Mouse (Mus musculus) stomach, embryonic 15.5 days (tissue): ENCODE results near the gene Mllt3. TPM values are rescaled to one million over a fixed set of nuclear protein-coding genes. Genes with fewer than 3 reads are reported as not detected.

ENCODE experiments used
- ATAC-seq: fragments of 200-750 bp; cut with Nextera tagmentation; 2 replicates; pipeline ENCODE4 v1.8.0; 2017; ENCODE audit warnings: low read depth, moderate number of reproducible peaks, moderate TSS enrichment; ENCODE audit not compliant: insufficient read depth, low FRiP score
- H3K27ac ChIP-seq: fragments of 300-500 bp; sonication (generic); 2 replicates; pipeline ENCODE4 v1.5.1; 2015; ENCODE audit warnings: mild to moderate bottlenecking, inconsistent platforms
- H3K27me3 ChIP-seq: fragments of 300-500 bp; sonication (generic); replicated peaks from 2 replicates; pipeline ENCODE4 v1.6.1; 2015; ENCODE audit warnings: inconsistent platforms
- H3K36me3 ChIP-seq: fragments of 300-500 bp; sonication (generic); 2 replicates; pipeline ENCODE4 v1.6.1; 2015; ENCODE audit warnings: inconsistent platforms
- H3K4me1 ChIP-seq: fragments of 300-500 bp; sonication (generic); 2 replicates; pipeline ENCODE4 v1.6.1; 2015; ENCODE audit warnings: inconsistent platforms
- H3K4me2 ChIP-seq: fragments of 300-500 bp; sonication (generic); 2 replicates; pipeline ENCODE4 v1.6.1; 2015; ENCODE audit warnings: mild to moderate bottlenecking, inconsistent platforms
- H3K4me3 ChIP-seq: fragments of 300-500 bp; sonication (generic); replicated peaks from 2 replicates; pipeline ENCODE4 v1.5.1; 2015; ENCODE audit warnings: inconsistent platforms
- H3K9ac ChIP-seq: fragments of 300-500 bp; sonication (generic); 2 replicates; pipeline ENCODE4 v1.6.1; 2015; ENCODE audit warnings: inconsistent platforms
- H3K9me3 ChIP-seq: fragments of 300-500 bp; sonication (generic); 2 replicates; pipeline ENCODE4 v1.6.1; 2016; ENCODE audit warnings: inconsistent platforms
- WGBS: fragments of 180-500 bp; shearing (Covaris S2); methylation state at CpG from one replicate; pipeline ENCODE4 v1.1.7; 2015; 5-methylcytosine and 5-hydroxymethylcytosine counted together
- polyA plus RNA-seq: library from polyadenylated mRNA; unstranded; fragments of >200 nt; fragmentation: Nextera tagmentation; extraction: Ambion mirVana; gene quantifications from 2 replicates; pipeline ENCODE4 v1.2.1, GENCODE M21; 2015

Gene Mllt3
- polyA plus RNA-seq, 1 experiment from 2014 or later: 38.7 TPM

DNA sequence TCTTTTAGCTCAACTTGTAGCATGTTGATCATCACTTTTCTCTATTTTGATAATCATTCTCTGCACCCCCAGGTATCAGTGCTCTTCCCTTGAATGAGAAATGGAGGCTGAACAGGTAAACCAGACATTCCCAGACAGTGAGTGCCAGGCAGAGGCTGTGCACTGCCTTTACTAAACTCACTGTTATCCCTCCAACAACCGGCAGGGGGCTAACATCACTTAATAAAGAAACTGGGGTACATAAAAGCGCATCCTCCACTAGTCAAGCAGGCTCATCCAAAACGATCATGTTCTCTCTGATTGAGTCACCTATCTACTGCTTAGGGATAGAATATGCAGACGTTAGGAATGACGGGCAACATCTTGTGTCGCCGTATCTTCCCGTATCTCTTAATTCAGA is 244.5 kb downstream of the Mllt3 start:
- peaks cover 6% of the 10 kb centered on the region; the same call in 1 of the 2 replicates for H3K4me1 ChIP-seq
- no peak overlapping the region for H3K4me2 ChIP-seq
- 0 out of 2 replicates have a peak, but pooled peaks cover 5% of the 10 kb centered on the region for H3K36me3 ChIP-seq
- H3K4me3 ChIP-seq: no peak overlapping the region
- no peaks in the 10 kb centered on the region for H3K27me3 ChIP-seq
- 74% methylated on average over 8 of the region's 8 CpGs for WGBS
- no peak overlapping the region for H3K9ac ChIP-seq
- no peaks in the 10 kb centered on the region for H3K9me3 ChIP-seq
- ATAC-seq: no peak
- H3K27ac ChIP-seq: no peak overlapping the region

DNA sequence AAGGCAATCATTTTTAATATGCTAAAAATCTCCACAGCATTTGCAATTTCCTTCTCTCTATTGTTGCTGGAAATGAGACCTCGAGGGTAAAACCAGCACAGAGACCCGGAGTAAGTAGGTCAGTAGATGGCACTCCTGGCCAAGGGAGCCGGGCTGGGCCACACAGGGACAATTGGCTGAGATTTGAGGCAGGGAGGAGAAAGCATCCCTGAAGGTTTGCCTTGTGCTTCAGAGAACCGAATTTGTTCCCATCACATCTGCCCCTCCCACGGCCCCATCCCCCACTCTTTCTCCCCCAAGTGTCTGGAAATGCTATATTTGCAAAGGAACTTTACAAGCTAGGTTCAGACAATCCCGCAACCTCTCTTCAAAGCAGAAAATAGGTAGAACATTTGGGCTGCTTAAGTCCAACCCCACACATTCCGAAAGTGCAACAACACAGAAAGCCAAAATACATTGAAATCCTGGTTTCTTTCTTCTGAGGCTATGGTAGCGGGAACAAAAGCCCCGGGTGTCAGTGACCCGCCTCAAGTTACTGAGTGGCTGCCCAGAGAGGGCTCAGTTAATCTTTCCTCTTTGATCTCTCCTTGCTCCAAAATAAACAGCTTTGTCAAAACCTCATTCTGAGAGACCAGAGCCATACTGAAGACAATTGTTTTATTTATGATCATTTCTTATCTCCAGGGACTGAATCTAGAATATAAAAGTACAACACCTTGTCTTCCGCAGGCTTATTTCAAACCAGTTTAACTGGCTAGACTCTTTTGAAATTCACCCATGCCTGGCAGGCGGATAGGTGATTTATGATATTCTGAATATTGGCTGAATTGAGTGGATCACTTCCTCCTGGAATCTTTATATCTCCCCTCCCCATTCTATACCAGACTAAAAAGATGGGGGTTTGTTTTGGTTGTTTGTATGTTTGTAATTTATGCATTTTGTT is 247.8 kb downstream of the Mllt3 start:
- Histone ChIP-seq H3K27me3 (no peaks in the 10 kb centered on the region), H3K9me3 (no peaks in the 10 kb centered on the region), H3K9ac (no peak overlapping the region), H3K27ac (no peak overlapping the region), H3K4me1 (peaks cover 6% of the 10 kb centered on the region; the same call in 1 of the 2 replicates), H3K4me2 (no peak overlapping the region), H3K36me3 (0 out of 2 replicates have a peak, but pooled peaks cover 3% of the 10 kb centered on the region), H3K4me3 (no peak overlapping the region)
- ATAC-seq: peak; percentile 60; the same call in 1 of the 2 replicates
- 32% methylated on average over 12 of the region's 12 CpGs for WGBS

- Histone ChIP-seq H3K4me3 (no peak overlapping the region), H3K9me3 (no peaks in the 10 kb centered on the region), H3K4me1 (peaks cover 6% of the 10 kb centered on the region; the same call in 1 of the 2 replicates), H3K27ac (no peak overlapping the region), H3K27me3 (no peaks in the 10 kb centered on the region), H3K36me3 (0 out of 2 replicates have a peak, but pooled peaks cover 3% of the 10 kb centered on the region), H3K4me2 (no peak overlapping the region), H3K9ac (no peak overlapping the region)
- no peak for ATAC-seq
- WGBS: 84% methylated on average over 2 of the region's 2 CpGs
Observed at GRCm38 (mm10) chr4:87783809-87784208, 249.4 kb downstream of the Mllt3 start.

DNA sequence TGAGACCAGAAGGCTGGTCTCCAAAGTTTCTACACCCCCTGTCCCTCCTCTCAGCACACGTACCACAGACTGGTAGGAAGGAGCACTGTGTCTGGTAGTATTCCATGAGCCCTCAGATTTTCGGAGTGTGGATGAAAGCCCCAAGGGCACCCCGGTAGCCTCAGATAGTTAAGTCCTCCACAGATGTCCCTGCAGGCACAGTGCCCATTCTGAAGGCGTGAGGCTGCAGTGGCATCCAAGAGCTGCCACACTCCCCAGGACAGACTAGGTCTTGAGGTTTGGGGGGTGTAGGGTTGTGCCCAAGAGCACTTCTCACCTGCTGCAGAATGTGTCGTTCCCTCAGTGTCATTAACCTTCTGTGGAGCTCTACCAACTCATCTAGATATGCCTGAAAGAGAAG is 251.2 kb downstream of the Mllt3 start:
- no peak overlapping the region for H3K4me2 ChIP-seq
- ATAC-seq: no peak
- H3K27ac ChIP-seq: no peak overlapping the region
- no peak overlapping the region for H3K4me3 ChIP-seq
- H3K4me1 ChIP-seq: peaks cover 6% of the 10 kb centered on the region; the same call in 1 of the 2 replicates
- H3K36me3 ChIP-seq: no peaks in the 10 kb centered on the region
- 86% methylated on average over 5 of the region's 5 CpGs for WGBS
- no peaks in the 10 kb centered on the region for H3K27me3 ChIP-seq
- H3K9ac ChIP-seq: no peak overlapping the region
- H3K9me3 ChIP-seq: no peaks in the 10 kb centered on the region

GRCm38 (mm10) chr4:87775721-87776120 is 257.4 kb downstream of the Mllt3 start:
- H3K36me3 ChIP-seq: no peaks in the 10 kb centered on the region
- no peak for ATAC-seq
- no peaks in the 10 kb centered on the region for H3K27me3 ChIP-seq
- H3K9ac ChIP-seq: no peak overlapping the region
- no peak overlapping the region for H3K4me3 ChIP-seq
- no peak overlapping the region for H3K4me2 ChIP-seq
- H3K4me1 ChIP-seq: no peaks in the 10 kb centered on the region
- 86% methylated on average over 2 of the region's 2 CpGs for whole genome bisulfite sequencing
- no peaks in the 10 kb centered on the region for H3K9me3 ChIP-seq
- no peak overlapping the region for H3K27ac ChIP-seq

- Histone ChIP-seq H3K4me1 (no peaks in the 10 kb centered on the region), H3K9ac (no peak overlapping the region), H3K27me3 (no peaks in the 10 kb centered on the region), H3K4me2 (no peak overlapping the region), H3K4me3 (no peak overlapping the region), H3K27ac (no peak overlapping the region), H3K9me3 (no peaks in the 10 kb centered on the region), H3K36me3 (no peaks in the 10 kb centered on the region)
- 84% methylated on average over 4 of the region's 4 CpGs for WGBS
- no peak for ATAC-seq
Observed at GRCm38 (mm10) chr4:87774515-87774914, 258.6 kb downstream of the Mllt3 start.

DNA sequence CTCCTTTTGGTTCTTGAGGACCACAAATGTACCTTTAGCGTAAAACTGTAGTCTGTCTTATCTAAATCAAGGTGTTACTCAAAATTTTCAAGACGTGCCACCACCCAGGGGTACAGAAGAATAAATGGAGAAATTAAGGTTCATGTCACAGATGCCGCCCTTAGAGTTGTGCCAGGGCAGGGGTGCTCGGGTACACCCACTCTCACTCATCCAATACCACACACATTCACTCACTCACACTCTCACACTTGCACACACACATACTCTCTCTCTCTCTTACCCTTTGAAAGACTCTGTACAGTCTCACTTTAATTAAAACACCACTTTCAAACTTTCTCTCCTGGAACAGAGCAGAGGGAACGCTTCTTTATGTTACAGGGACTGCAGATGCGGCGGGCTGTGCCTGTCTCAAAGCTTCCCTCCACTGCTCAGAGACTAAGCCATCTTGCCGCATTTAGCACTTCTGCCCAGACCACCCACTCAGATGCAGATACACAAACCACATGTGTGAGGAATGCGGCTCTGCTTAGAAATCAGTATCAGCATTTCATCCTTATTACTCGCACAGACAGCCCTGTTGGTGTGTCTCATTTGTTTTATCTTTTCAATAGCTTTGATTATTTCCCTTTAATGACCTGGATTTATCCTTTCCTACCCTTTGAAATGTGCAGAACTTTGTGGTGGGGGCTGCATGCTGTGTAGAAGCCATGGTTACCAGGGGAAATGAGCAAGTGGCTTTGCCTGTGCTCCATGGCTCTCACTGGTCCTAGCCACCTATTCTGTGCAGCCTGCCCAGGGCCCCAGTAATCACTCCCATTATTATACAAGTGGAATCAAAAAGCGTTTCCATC is 265.2 kb downstream of the Mllt3 start:
- no peak for ATAC-seq
- H3K4me2 ChIP-seq: no peak overlapping the region
- 44% methylated on average over 11 of the region's 11 CpGs for WGBS
- H3K27me3 ChIP-seq: no peaks in the 10 kb centered on the region
- H3K9me3 ChIP-seq: no peaks in the 10 kb centered on the region
- H3K9ac ChIP-seq: no peak overlapping the region
- no peaks in the 10 kb centered on the region for H3K36me3 ChIP-seq
- no peak overlapping the region for H3K27ac ChIP-seq
- no peak overlapping the region for H3K4me3 ChIP-seq
- no peaks in the 10 kb centered on the region for H3K4me1 ChIP-seq

DNA sequence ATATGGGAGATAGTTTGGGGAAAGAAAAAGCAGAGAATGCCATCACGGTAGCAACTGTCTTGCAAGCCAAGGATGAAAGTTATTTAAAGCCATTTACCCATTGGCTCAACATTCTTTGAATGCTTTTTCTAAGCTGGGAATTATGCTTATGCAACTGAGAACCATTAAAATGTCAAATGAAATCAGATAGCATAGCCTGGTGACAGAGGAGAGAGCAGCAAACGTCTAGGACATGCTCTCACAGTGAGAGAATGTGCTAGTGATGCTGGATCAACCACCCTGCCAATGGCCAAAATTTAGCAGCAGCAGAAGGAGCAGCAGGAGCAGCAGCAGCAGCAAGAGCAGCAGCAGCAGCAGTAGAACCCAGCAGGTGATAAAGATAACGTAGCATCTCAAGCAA is 267.4 kb downstream of the Mllt3 start:
- H3K9ac ChIP-seq: no peak overlapping the region
- no peak overlapping the region for H3K4me2 ChIP-seq
- WGBS: 32% methylated on average over 3 of the region's 3 CpGs
- H3K4me3 ChIP-seq: no peak overlapping the region
- no peaks in the 10 kb centered on the region for H3K4me1 ChIP-seq
- no peak overlapping the region for H3K27ac ChIP-seq
- H3K27me3 ChIP-seq: no peaks in the 10 kb centered on the region
- H3K36me3 ChIP-seq: no peaks in the 10 kb centered on the region
- H3K9me3 ChIP-seq: no peaks in the 10 kb centered on the region
- ATAC-seq: no peak

- Histone ChIP-seq H3K36me3 (no peaks in the 10 kb centered on the region), H3K9me3 (no peaks in the 10 kb centered on the region), H3K27ac (no peak overlapping the region), H3K4me1 (no peaks in the 10 kb centered on the region), H3K27me3 (no peaks in the 10 kb centered on the region), H3K9ac (no peak overlapping the region), H3K4me2 (no peak overlapping the region), H3K4me3 (no peak overlapping the region)
- no peak for ATAC-seq
- 64% methylated on average over 2 of the region's 2 CpGs for WGBS
Observed at GRCm38 (mm10) chr4:87761075-87761474, 272.1 kb downstream of the Mllt3 start.

DNA sequence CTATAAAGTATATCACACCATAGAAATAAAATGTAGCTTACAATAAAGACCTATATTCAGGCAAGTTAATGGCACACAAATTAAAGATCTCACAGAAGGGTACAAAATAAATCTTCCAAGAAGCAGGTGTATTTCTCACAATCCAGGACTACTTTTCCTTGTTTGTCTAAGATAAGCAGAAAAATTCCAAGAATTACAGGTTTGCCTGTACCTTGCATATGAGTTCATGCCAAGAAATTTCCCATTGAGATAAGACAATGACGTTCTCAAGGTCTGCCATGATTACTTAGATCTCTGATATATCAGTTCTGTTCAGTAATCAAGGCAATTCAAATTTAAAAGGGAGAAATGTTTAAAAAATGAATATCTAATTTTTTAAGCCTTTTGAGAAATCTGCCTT is 272.9 kb downstream of the Mllt3 start:
- no peaks in the 10 kb centered on the region for H3K4me1 ChIP-seq
- no peak overlapping the region for H3K4me2 ChIP-seq
- H3K27ac ChIP-seq: no peak overlapping the region
- H3K36me3 ChIP-seq: no peaks in the 10 kb centered on the region
- 59% methylated on average over 1 of the region's 1 CpGs for WGBS
- no peaks in the 10 kb centered on the region for H3K27me3 ChIP-seq
- ATAC-seq: no peak
- H3K4me3 ChIP-seq: no peak overlapping the region
- H3K9ac ChIP-seq: no peak overlapping the region
- no peaks in the 10 kb centered on the region for H3K9me3 ChIP-seq

GRCm38 (mm10) chr4:87759625-87760024 is 273.5 kb downstream of the Mllt3 start:
- H3K9ac ChIP-seq: no peak overlapping the region
- no peak for ATAC-seq
- no peaks in the 10 kb centered on the region for H3K9me3 ChIP-seq
- H3K27me3 ChIP-seq: no peaks in the 10 kb centered on the region
- no peaks in the 10 kb centered on the region for H3K36me3 ChIP-seq
- H3K4me1 ChIP-seq: no peaks in the 10 kb centered on the region
- H3K4me2 ChIP-seq: no peak overlapping the region
- no peak overlapping the region for H3K27ac ChIP-seq
- WGBS: 95% methylated on average over 2 of the region's 2 CpGs
- H3K4me3 ChIP-seq: no peak overlapping the region

- Histone ChIP-seq H3K4me2 (no peak overlapping the region), H3K9ac (no peak overlapping the region), H3K36me3 (no peaks in the 10 kb centered on the region), H3K27ac (no peak overlapping the region), H3K4me3 (no peak overlapping the region), H3K9me3 (no peaks in the 10 kb centered on the region), H3K27me3 (no peaks in the 10 kb centered on the region), H3K4me1 (no peaks in the 10 kb centered on the region)
- no peak for ATAC-seq
- WGBS: 91% methylated on average over 6 of the region's 6 CpGs
Observed at GRCm38 (mm10) chr4:87759110-87759509, 274.1 kb downstream of the Mllt3 start.
